Mouse (Mus musculus) brain, embryonic 14.5 days (tissue): ENCODE results near the gene Acyp2.

Source experiments
- CTCF ChIP-seq: fragments of 200-500 bp; IDR thresholded peaks from 2 replicates; pipeline ENCODE4 v1.5.1; 2012; ENCODE audit warnings: inconsistent platforms, mild to moderate bottlenecking, moderate library complexity, borderline replicate concordance; ENCODE audit not compliant: insufficient read depth, insufficient read length; ENCODE audit errors: extremely low read depth
- POLR2A ChIP-seq: fragments of 200-500 bp; IDR thresholded peaks from 2 replicates; pipeline ENCODE4 v1.6.1; 2012; ENCODE audit warnings: mild to moderate bottlenecking, inconsistent platforms, borderline replicate concordance; ENCODE audit not compliant: poor library complexity, insufficient read depth, insufficient read length, severe bottlenecking; ENCODE audit errors: extremely low read depth

DNA sequence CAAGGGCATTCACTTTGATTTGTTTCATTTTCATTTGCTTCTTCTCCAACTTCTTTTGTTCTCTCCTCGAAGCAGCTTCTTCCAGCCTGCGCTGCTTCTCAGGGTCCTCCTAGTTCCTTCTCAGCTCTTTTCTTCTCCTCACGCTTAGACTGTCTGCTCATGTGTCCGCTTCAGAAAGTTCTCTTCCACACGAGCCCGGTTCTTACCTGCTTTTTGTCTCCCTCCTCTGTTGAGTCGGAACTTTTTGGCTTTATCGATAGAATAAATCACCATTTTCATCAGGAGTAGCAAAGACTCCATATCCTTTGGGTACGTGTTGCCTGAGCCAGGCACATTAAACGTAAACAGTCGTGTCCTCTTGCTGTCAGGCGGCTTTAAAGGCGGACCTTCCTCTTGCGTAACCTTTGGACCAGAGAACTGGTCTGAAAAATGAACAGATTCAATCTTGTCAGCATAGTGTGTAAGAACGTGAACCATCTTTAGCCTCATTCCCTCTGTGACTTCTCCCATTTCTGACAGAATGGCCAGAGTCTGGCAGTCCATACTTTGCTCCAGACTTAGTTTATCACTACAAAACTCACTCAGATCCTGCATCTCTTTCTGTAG is 76.5 kb downstream of the Acyp2 start:
- no peak for TF ChIP-seq POLR2A
- no peak for TF ChIP-seq CTCF
